Mouse (Mus musculus): ENCODE data around the gene Xrcc4.
A peak's percentile ranks its signal among the peaks of the same experiment; 100 is the strongest.
"Not testable (repeated sequence)": the region's sequence is repeated elsewhere in the genome, so short reads cannot be mapped to it uniquely, and the experiment has no call there.

Gene Xrcc4

DNA sequence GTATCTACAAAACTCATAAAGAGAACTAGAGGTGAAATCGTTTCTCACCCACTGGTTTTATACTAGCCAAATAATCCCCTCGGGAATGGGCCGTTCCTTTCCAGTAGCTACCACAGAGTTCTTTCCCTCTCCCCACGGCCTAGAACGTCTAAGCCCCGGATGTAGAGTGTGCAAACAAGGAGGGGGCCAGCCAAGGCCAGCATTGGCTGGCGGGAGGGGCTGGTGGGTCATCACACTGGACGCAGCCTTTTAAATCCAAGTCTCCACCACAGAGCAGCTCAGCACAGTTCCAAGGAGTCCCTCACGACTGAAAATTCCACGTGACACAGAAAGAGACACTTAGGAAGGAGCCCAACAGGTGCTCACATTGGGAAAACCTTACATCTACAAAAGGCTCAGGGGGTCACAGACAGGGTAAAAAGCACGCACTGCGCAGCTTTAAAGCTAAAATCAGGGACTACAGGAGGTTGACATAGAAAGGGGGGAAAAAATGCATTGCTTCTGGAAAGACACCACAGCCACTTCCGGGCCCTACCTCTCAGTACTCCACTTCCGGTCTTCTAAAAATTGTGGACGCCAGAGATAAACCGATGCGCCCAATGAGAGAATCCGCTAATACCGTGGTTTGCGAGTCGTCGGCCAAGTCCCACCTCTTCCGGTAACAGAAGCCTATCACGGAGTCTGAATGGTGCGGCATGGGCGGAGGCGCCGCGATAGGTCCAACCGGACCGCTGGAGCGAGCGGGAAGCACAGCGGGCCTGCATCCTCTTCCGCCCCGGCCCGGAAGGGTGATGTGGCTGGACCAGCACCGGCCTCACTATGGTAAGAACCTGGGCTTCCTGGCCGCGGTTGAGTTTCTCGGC, at the start of gene Xrcc4, which contains the start of gene Tmem167:
Xrcc4 (minus strand) TSS at position 647 of the 863 bp plus-strand sequence.
Tmem167 (plus strand) TSS at position 162 of the 863 bp plus-strand sequence.
- peak; percentile 89 for DNase-seq (ENCODE audit: low read depth, low spot score)

DNA sequence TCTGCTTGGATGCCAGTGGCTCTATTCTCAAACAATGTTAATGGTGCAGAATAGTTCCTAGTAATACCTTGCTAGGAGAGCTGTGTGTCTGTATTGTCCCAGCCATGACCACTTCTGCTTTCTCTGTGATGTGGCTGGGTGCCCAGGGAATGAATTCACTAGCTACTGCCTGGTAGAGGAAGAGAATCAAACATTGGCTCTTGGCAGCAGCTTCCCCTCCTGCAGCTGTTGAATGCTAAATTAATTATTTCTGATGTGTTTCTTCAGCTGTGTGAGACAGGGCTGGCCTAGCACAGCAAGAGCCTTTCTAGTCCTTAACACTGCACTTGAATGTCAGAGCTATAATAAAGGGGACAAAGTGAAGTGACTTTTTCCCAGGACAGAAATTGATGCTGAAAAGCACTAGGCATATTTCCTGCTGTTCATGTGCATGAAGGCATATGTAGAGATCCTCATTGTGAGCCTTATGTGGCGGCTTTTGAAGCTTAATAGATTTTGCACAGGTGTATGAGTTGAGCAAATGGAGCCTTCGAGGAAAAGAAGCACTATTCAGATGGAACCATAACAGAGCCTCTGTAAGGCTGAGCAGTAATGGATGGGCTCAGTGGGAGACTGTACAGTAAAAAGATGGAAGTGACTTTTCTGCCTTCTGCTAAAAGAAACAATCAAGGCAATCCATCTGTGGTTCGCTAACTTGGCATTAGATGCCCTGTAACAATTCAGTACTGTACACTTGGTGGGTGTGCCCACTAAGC, 46.9 kb upstream of the Xrcc4 start:
- no peak for DNase-seq (ENCODE audit: low read depth, low spot score)

DNA sequence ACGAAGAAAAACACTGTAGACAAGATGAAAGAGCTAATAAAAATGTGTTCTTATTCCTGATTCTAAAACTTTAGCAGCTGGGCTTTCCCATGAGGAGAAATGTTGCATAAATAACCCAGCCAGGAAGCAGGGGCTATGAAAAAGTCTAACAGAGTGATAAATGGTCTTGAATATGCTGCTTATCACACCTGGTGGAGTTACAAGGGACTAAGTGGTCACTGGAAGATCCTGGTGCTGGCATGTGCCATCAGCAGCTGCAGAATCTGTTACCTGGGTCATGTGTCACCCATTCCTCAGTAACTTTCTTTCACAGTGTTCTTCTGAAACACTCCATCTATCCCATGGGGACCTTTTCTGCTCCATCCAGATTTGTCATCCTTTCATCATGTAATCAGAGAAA, 22.3 kb upstream of the Xrcc4 start:
- no peak for DNase-seq (ENCODE audit: low read depth, low spot score)

DNA sequence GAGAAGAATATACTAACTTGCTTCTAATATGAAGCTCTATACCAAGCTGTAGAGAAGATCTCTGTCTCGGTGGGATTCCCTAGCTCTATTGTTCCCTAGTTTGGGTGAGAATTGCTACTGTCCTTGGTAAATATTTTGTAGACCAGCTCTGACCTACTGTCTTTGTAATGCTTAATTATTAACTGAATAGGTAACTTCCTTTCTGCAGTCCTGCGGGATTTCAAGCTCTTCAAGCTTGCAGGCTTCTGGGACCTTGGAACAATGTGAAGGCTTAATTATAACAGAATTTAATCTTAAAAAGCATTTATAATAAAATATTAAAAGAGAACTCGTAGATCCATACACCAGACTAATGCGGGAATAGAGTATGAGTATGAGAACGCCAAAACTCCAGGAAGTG, 19.3 kb upstream of the Xrcc4 start:
- not testable (repeated sequence) for DNase-seq (ENCODE audit: low read depth, low spot score)

DNA sequence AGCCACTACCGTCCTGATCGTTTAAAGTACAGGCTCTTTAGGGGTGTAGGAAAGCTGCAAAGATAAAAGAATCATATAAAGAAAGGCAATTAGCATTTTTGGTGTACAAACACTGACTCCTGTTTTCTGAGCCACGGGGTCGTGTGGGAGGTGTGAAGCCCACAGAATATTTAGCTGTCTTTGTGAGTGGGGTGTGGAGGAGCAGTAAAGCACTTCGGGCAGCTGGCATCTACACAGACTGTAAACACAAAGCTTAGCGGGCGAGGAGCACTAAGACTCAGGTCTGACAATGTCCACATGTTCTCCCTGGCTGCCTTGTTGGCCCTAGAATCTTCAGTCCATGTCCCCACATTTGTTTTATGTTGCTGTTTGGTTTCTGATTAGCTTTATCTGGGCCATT, 16.7 kb upstream of the Xrcc4 start:
- DNase-seq (ENCODE audit: low read depth, low spot score) = no peak

DNA sequence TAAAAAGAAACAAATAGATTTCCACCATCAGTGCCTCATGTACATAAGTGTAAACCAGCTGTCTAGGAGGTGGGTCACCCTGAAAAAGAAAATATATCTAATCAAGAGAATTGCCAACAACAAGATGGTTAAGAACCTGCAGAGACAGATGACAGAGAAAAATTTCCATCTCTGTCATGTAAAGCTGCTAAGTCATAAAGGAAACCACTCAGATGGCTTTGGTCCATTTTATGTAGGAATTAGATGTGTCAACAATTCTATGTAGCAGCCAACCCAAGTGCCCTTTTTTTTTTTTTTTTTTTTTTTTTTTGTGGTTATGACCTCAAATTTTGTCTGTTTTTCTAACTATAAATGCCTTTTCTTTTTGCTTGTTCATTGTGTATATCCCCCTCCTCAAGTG, 12.1 kb upstream of the Xrcc4 start:
- DNase-seq (ENCODE audit: low read depth, low spot score) = no peak

DNA sequence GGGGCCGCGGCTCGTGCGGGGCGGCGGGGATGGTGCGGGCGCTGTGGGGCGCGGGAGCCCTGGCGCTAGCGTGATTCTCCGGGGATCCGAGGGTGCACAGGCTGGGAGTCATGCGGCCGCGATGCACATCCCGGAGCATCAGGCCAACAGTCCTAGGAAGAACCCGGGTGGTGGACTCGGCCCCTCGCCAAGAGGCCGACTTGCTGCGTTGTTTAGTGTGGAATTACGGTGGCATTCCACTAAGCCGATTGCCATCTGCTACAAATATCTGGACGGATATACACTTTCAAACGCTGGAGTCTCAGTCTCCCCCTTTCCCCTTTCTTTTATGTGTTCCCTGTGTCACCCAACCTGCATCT, 396 bp upstream of the Xrcc4 start:
- no peak for DNase-seq (ENCODE audit: low read depth, low spot score)

DNA sequence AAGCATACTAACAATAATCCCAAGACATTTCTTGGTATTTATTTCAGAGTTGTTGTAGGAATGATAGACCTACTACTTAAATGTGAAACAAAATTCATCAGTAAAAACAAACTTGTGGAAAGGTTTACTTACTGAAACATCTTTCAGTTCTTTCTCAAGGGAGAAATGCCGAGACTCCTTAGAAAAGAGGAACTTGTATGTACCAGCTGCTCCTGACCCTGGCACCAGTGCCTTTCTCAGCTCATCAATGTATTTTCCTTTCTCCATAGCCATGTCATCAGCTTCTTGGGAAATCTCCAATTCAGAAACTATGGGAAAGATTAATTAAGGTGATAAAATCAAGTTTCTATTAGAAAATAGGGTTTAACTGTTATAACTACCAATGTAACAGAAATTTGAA, 27.5 kb downstream of the Xrcc4 start:
- DNase-seq (ENCODE audit: low read depth, low spot score) = no peak

DNA sequence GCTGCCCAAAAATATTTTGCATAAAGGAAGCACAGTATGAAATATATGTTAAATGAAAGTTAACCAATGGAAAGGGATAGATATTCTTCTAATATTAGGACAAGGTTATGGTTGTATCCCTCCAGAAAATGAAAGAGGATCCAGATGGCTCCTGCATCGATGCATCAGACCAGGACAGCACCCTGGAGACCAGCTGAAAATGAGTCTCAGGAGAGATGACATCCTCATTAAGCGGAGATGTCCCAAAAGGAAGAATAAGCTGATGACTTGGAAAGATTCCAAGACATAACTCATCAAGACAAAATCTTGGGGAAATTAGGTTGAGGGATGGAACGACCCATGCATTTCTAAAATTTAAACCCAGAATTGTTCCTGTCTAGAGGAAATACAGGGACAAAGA, 37.0 kb downstream of the Xrcc4 start:
- no peak for DNase-seq (ENCODE audit: low read depth, low spot score)

DNA sequence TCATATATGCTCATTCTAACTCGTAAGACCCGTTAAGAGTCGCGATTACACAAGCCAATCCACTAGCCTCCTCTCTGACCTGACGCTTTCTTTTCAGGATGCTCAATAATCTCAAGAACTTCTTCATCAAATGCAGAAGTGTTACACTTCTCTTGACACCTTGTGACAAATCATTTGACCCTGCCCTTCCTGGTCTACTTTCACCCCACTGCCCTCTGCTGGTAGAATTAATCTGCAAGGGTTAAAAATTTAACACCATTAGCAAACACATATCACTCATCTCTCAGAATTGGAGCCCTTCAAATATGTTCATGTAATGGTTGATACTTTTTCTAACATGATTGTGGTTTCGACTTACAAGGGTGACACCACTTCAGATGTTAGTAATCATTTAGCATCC, 37.7 kb downstream of the Xrcc4 start:
- DNase-seq (ENCODE audit: low read depth, low spot score) = no peak

DNA sequence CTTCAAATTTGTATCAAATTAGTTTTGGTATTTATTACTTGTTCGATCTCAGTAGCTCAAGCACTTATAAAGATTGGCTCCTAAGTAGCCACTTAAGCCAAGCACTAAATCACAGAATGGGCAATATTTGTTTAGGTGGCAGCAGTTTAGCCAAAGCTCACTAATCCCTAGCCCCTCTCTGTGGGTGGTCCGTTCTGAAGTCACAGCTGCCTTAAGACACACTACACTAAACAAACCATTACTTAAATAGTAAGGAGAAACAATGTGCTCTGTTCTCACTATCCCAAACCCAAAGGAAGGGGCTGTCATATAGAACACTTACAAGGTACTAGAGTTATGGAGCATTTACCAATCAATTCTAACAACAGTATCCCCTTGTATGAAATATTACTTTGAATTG, 49.8 kb downstream of the Xrcc4 start:
- DNase-seq (ENCODE audit: low read depth, low spot score) = no peak

DNA sequence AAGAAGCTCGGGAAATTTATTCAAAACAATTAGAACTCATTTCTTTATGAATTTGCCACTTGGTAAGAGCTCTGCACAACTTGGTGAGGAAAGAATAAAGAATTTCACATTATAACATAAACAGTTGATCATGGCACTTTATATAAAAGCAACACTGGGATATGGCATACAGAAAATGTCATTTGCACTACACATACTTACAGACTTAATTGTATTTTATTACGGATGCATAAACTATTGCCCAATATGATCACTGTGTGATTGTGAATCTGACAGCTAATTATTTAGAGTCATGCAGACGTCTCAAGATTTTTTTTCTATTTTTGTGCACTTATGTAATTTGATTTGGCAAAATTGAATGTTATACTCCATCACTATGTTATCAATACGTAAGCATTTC, 56.4 kb downstream of the Xrcc4 start:
- DNase-seq (ENCODE audit: low read depth, low spot score) = no peak

DNA sequence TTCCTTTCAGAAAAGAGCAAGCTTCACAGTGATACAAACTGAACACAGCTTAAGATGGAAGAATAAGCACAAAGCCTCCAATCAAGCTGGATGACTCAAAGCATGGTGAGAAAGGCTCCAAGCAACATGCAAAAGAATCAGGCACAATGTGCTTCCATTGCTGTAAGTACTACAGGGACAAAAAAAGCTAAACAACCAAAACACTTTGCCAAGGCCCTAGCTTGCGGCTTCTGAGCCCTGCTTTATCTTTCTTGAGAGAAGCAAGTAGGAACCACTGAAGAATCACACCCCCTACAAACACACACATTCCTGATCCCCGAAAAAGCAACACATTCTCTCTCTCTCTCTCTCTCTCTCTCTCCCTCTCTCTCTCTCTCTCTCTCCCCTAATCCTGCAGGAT, 56.9 kb downstream of the Xrcc4 start:
- DNase-seq (ENCODE audit: low read depth, low spot score) = no peak

DNA sequence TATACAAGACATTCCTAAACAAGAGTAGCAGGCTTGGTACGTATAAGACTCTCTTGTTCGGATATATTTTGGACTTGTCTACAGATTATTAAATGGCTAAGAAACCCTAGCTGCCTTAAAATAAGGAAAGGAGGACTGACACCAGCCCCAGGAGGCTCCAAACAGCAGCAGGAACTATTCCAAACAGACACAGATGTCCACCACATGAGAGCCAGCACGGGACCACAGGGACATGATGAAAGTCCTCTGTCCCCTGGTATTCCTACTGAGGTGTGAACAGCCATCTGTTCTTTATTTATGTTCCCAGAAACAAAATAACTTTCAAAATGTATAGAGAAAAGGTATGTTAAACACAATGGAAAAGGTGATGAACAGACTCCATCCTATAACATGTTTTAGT, 58.5 kb downstream of the Xrcc4 start:
- no peak for DNase-seq (ENCODE audit: low read depth, low spot score)

DNA sequence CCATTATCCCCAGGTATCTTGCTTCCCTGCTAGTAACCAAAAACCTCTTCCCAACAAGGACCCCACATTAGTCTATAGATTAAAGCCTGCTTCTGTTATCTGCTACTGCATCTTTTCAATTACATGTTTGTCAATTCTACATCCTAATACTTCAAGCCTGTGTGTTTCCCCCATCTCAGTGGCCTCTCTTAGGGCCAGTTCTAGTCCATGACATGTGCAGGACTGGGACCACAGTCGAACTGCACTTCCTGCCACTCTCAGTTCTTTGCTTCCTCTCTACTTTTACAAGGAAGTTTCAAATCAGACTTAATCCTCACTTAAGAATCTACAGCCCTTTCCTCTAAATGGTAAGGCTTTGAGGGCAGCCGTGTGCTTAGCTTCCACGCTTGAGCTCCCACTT, 76.8 kb downstream of the Xrcc4 start:
- DNase-seq (ENCODE audit: low read depth, low spot score) = no peak

DNA sequence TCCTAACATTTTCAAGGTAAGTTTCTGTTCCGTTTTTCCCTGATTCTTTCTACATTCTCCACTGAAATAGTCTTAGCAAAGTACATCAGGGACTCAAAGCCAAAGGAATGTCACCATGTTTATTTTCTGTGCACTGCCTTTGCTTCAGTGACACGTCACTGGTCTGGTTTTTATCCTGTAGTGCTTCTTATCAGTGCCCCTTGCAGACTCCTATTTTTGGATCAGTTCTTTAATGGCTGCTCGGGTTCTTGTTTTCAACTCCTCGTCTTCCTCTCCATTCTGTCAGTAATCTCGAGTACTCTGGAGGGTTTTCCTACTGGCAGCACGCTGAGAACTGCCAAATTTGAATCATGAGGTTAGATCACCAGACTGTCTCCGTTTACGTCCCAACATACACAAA, 77.2 kb downstream of the Xrcc4 start:
- DNase-seq (ENCODE audit: low read depth, low spot score) = no peak

DNA sequence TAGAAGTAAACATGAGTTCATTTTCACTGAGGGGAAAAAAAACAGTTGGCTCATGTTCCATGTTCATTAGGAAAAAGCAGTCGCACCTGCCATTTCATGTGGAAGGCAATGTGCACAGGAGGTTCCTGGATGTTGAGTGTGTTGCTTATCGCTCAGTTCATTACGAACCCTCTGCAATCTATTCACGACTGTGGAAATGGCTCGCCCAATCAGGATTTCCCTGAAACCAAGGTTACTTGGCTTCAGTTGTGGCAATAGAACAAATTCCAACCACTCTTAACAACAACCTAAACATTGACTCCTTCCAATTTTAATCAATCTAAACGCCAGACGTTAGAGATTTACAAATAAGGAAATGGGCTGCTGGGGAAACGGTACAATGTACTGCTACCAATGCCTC, 78.3 kb downstream of the Xrcc4 start:
- no peak for DNase-seq (ENCODE audit: low read depth, low spot score)

DNA sequence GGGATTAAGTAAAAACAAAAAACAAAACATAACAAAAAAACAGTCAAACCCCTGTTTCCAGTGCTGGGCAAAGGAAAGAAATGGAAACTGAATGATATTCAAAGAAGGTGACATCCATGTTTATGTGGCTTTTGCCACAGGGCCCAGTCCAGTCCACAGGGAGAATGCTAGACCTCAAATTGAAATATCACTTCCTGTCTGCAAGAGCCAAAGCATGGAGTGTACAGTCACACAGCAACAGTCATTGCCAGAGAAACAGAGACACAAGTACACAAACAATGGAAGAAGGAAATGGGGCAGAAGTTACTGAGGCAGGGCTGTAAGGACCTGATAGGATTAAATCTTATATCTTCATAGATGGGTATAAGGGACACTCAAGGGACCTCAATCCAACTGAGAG, 79.6 kb downstream of the Xrcc4 start:
- no peak for DNase-seq (ENCODE audit: low read depth, low spot score)

DNA sequence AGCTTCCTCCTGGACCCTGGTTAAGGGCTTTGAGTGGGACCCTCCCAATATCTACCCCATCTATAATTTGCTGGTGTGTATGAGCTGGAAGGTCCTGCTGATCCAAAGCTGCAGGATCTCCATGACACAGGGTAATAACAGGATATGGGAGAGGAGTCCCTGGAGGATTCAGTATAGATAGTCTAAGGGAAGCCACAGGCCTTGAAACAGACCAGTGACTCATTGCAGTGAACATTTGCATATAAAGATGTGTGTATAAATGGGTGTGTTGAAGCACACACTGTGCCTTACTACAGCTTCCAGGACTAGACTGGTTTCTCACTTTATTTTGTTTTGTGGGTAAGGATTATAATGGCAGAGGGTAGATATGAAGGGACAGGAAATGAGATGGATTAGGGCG, 83.8 kb downstream of the Xrcc4 start:
- no peak for DNase-seq (ENCODE audit: low read depth, low spot score)

DNA sequence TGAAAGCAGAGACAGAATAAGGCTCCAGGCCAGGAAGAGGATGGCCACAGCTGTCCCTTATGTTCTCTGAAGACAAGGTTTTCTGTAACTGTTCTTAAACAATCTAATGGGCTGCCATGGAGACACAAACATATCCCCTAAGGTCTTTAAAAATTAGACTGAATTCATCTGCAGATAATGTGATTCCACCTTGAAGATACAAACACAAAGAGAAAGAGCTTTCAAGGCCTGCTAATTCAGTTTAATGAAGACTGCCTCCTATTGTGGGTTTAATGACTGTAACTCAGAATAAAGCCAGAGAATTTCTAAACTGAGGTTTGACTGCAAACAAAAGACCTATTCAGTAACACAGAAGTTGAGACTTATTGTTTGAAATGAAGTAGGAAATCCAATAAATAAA, 91.9 kb downstream of the Xrcc4 start:
- DNase-seq (ENCODE audit: low read depth, low spot score) = no peak

DNA sequence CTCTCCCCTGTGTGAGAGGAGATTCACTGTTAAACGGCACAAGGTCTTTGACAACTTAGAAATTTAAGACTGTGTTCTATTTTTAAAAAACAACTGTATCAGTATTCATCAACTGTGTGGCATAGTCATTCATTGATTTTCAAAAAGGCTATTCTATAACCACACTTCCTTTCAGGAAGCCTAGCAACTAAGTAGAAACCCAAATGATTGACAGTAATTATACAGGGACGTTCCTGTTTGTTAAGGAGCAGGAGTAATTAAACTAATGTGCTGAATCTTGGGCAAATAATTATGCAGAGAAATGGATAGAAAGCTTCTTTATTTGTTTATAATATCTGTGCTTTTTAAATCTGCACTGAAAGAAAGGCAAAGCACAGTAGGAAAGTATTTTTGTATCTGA, 103.3 kb downstream of the Xrcc4 start:
- no peak for DNase-seq (ENCODE audit: low read depth, low spot score)

DNA sequence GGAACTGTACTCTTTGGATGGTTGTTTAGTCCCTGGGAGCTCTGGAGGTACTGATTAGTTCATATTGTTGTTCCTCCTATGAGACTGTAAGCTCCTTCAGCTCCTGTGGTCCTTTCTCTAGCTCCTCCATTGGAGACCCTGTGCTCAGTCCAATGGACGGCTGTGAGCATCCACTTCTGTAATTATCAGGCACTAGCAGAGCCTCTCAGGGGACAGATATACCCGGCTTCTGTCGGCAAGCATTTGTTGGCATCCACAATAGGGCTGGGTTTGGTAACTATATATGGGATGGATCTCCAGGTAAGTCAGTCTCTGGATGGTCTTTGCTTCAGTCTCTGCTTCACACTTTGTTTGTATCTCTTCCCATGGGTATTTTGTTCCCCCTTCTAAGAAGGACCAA, 118.5 kb downstream of the Xrcc4 start:
- DNase-seq (ENCODE audit: low read depth, low spot score) = no peak

DNA sequence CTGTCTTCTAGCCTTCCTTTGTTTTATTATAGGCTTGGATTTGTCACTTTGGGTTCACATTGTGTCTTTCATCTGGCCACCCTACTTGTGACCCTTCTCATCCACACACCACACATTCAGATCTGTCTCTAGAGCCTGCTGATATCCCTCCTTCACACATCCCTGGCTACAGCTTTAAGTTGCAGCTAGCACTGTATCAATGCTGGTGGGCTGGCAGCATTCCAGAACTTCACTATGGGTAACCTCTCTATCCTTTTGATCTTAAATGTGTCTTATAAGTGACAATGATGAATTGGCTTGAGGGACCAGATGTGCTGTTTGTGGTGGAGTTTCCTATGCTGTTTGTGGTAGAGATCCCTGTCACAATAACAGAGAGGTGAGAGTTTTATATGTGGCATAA, 120.7 kb downstream of the Xrcc4 start:
- no peak for DNase-seq (ENCODE audit: low read depth, low spot score)
